Mouse (Mus musculus) heart, embryonic 15.5 days (tissue): Measurements from ENCODE around the gene Dusp22. TPM values are rescaled to one million over a fixed set of nuclear protein-coding genes. Genes with fewer than 3 reads are reported as not detected.

Experiments used
- polyA plus RNA-seq: library from polyadenylated mRNA; unstranded; fragments of >200 nt; fragmentation: Nextera tagmentation; extraction: Ambion mirVana; gene quantifications from 2 replicates; pipeline ENCODE4 v1.2.1, GENCODE M21; 2015

Dusp22 gene
- polyA plus RNA-seq, 1 experiment from 2014 or later, result 15.5 TPM

Other genes starting within 250 kb of the Dusp22 start
- gene Uqcrfs1, start 114.6 kb upstream of the Dusp22 start, polyA plus RNA-seq, result 555 and 706 TPM in 2 replicates
- gene Irf4, start 89.2 kb downstream of the Dusp22 start, polyA plus RNA-seq, result 0.08 and 0.13 TPM in 2 replicates